Mouse (Mus musculus): Measurements from ENCODE around the gene Acap1. TPM values are rescaled to one million over a fixed set of nuclear protein-coding genes. Genes with fewer than 3 reads are reported as not detected.

Gene Acap1
- polyA plus RNA-seq, 1 experiment from 2014 or later = 150 TPM

DNA sequence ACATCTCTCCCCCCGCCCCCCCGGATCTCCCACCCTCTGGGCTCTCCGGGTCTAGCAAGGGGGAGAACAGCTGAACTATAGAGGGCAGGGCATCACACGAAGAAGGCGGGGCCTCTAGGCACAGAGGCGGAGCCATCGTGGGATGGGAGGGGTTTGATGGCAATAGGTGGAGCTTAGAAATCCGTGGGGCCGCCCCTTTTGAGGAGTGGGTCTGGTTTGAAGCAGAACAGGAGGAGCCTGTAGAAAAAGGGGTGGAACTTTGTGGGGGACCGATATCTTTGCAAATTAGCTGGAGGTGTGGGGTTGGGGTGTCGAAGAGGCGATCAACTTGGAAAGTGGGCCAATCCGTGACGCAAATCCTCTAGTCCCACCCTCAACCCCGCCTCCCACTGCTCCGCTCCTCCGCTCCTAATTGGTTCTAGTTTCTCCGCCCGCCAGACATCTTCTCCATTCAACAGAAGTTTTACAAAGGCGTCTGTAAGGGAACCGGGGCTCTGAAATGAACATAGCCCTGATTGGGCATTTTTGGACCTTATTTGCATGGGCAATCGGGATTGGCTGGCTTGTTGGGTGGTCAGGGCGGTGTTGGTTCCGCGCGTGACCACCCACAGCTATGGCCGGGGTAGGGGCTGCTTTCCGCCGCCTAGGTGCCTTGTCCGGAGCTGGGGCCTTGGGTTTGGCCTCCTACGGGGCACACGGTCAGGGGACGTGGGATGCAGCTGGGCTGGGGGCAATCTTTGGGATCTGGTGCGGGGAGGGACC is 57.2 kb downstream of the Acap1 start, which contains the start of gene Tmem256:
Gene Tmem256 (plus strand): TSS at position 563 of the 762 bp plus-strand sequence.
- DNase-seq (ENCODE audit: low spot score) = peak; percentile 96

DNA sequence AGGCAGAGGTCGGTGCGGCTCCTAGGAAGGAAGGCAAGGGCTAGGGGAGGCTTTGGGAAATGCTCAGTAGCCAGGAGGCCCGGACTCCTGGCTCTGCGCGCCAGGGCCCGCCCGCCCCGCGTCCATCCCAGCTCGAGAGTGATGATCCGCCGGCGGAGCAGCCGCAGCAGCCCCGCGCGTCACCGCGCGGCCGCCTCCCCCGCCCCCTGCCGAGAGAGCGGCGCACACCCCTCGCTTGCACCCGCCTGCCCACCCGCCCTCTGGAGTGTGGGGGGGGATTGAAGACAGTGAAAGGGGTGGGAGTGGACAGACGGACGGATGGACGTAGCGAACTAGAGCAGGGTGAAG is 57.8 kb downstream of the Acap1 start, which contains the start of gene Nlgn2:
Gene Nlgn2 (minus strand): TSS at position 181 of the 348 bp plus-strand sequence.
- no peak for DNase-seq (ENCODE audit: low spot score)

DNA sequence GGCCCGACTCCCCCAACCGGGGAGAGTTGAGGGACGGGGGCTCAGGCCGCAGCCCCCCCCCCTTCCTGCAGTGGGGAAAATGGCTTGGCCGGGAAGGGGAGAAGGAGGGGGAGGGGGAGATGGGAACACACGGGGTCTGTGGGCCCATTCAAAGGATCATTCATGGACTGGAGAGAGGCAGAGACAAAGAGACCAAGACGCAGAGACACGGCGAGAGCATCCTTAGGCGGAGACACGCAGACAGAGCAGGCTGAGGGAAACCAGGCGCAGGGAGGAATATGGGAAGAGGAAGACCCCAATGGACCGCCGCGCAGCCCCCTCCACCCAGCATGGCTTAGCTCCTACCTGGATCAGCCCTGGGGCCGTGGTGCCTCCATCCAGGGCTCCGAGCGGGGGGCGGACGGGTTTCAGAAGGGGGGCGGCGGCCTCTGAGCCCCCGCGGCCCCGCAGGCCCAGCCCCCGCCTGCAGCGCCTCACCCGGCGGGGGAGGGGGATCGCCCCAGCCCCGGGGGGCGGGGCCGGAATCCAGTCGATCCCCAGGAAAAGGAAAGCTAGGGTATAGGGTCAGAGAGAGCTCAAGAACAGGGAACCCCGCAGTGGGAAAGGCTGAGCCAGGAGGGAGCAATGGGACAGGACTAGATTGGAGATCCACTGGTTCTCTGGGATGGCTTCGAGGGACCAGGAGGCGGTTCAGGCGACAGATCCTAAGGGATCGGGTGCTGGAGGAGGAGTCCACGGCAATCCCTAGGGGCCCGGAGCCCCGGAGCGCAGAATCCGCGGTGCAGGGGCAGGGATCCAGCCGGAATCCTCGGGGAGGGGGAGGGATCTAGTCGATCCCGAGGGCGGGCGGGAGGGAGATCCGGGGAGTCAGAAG is 58.4 kb downstream of the Acap1 start:
- no peak for DNase-seq (ENCODE audit: low spot score)

DNA sequence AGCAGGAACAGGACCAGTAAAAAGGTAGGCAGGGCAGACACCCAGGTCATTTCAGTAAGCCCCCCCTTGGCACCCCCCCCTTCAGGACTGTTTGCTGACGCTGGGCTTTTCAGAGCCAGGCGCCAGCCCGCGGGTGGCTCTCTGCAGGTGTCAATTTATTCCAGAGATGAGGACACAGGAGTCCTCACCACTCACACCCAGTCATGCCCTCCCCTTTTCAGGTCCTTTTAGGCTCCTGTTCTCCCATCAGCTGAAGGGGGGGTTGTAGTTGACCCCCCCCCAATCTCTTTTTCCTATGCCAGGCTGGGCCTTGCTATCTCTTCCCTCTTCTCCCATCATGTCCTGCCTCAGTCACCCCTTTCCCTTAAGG is 59.4 kb downstream of the Acap1 start:
- no peak for DNase-seq (ENCODE audit: low spot score)

DNA sequence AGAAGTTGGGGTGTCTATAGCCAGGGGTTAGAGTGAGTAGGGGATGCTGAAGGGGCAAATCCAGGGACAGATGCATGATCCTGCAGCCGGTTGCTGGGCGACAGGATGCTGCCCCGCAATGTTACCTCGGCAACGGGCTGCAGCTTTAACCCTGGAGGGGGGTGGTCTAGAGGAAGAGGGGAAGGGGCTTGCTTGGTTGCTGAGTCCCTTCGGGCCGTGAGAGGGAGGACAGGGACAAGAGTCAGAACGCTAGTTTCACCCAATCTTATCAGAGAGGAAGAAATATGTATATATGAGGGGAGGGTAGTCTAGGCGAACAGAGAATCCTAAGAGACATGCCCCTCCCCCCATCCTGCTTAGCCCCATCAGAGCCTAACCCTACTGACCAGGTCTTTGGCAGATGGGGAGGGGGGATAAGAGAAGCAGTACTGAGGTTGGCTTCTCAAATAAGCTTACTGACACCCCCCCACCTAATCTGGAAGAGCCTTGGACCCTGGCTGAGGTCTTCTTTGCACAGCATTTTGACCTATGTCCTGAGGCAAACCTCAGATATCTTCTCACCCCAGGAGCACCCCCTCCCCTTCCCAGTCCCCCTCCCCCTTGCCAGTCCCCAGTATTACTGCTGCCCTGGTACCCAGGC is 59.9 kb downstream of the Acap1 start:
- no peak for DNase-seq (ENCODE audit: low spot score)

DNA sequence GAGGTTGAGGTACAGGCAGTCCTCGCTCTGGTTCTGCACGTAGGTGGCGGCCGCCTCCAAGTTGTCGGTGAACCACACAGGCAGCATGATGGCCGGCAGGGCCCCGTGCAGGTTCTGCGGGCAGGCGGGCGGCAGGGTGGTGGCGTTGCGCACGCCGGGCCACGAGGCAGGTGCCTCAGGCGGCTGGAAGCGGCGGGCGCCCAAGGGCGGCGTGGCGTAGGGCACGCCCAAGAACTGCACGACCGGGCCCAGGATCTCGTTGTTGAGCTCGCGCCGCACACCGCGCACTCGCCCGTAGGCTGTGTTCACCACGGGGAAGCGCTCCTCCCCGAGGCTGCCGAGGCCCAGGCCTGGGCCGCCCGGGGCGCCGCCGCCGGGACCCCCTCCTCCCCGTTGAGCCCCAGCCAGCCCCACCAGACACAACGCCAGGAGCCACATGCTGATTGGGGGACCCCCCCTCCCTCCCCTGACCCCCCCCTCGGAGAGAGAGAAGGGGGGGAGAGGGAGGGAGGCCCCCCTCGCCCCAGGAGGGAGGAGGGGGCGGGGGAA is 61.3 kb downstream of the Acap1 start:
- DNase-seq (ENCODE audit: low spot score) = peak; percentile 65

DNA sequence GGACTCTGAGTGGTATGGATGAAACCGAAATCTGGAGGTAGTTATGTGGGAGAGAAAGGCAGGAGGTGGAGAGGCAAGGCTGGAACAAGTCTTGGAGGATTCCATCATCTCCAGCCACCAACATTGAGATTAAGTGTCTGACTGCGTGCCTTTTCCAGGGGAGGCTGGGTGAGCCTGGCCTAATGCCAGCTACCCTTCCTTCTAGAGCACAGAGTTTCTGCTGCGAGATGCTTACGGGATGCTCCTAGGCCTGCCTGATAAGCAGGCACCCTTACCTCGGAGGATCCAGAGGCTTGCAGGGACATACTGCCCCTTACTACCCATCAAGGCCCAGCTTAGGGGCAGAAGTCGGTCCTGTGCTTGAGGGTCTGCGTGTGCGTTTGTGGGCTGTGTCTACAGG is 61.8 kb downstream of the Acap1 start:
- DNase-seq (ENCODE audit: low spot score) = no peak

Small RNA genes lying within 50 kb of the gene (microRNA-seq; reads per million reads assigned to microRNA genes)
- not detected for gene Mir6924 (ENCODE audit: borderline number of aligned reads)

Other genes with a start within 250 kb of the Acap1 start
- gene Sox15, start 240.2 kb downstream of the Acap1 start, polyA plus RNA-seq (2015; fragmentation: Nextera tagmentation; extraction: Ambion mirVana) = 0.15 and 0.22 TPM in 2 replicates
- 71.1 and 75.2 TPM in 2 replicates for gene Mpdu1, start 232.9 kb downstream of the Acap1 start, polyA plus RNA-seq (2015; fragmentation: Nextera tagmentation; extraction: Ambion mirVana)
- 32.5 and 33.3 TPM in 2 replicates for gene Cd68, start 229.4 kb downstream of the Acap1 start, polyA plus RNA-seq (2015; fragmentation: Nextera tagmentation; extraction: Ambion mirVana)
- 560 and 602 TPM in 2 replicates for gene Eif4a1, start 223.1 kb downstream of the Acap1 start, polyA plus RNA-seq (2015; fragmentation: Nextera tagmentation; extraction: Ambion mirVana)
- 60.2 and 69.1 TPM in 2 replicates for gene Senp3, start 213.5 kb downstream of the Acap1 start, polyA plus RNA-seq (2015; fragmentation: Nextera tagmentation; extraction: Ambion mirVana)
- gene Tnfsf13, start 209.8 kb downstream of the Acap1 start, polyA plus RNA-seq (2015; fragmentation: Nextera tagmentation; extraction: Ambion mirVana) = 0.31 and 0.49 TPM in 2 replicates
- 2.6 and 2.7 TPM in 2 replicates for gene Tnfsf12, start 199.7 kb downstream of the Acap1 start, polyA plus RNA-seq (2015; fragmentation: Nextera tagmentation; extraction: Ambion mirVana)
- gene Tnfsfm13, start 199.4 kb downstream of the Acap1 start, polyA plus RNA-seq (2015; fragmentation: Nextera tagmentation; extraction: Ambion mirVana) = 1.5 and 2.1 TPM in 2 replicates
- gene Polr2a, start 136.9 kb downstream of the Acap1 start, polyA plus RNA-seq (2015; fragmentation: Nextera tagmentation; extraction: Ambion mirVana) = 20.6 and 22.4 TPM in 2 replicates
- gene Slc35g3, start 133.6 kb downstream of the Acap1 start, polyA plus RNA-seq (2015; fragmentation: Nextera tagmentation; extraction: Ambion mirVana) = 0.14 TPM in 1 of 2 replicates, not detected in the other
- gene Zbtb4, start 129.6 kb downstream of the Acap1 start, polyA plus RNA-seq (2015; fragmentation: Nextera tagmentation; extraction: Ambion mirVana) = 2.5 and 2.6 TPM in 2 replicates
- 3.2 and 3.4 TPM in 2 replicates for gene Chrnb1, start 99.6 kb downstream of the Acap1 start, polyA plus RNA-seq (2015; fragmentation: Nextera tagmentation; extraction: Ambion mirVana)
- gene Fgf11, start 93.7 kb downstream of the Acap1 start, polyA plus RNA-seq (2015; fragmentation: Nextera tagmentation; extraction: Ambion mirVana) = 0.65 and 0.84 TPM in 2 replicates
- gene Tmem102, start 89.9 kb downstream of the Acap1 start, polyA plus RNA-seq (2015; fragmentation: Nextera tagmentation; extraction: Ambion mirVana) = 11.2 and 12.8 TPM in 2 replicates
- not detected in 2 replicates for gene Gm39566, start 80.2 kb downstream of the Acap1 start, polyA plus RNA-seq (2015; fragmentation: Nextera tagmentation; extraction: Ambion mirVana)
- not detected in 2 replicates for gene Spem2, start 77.1 kb downstream of the Acap1 start, polyA plus RNA-seq (2015; fragmentation: Nextera tagmentation; extraction: Ambion mirVana)
- not detected in 2 replicates for gene Spem1, start 73.4 kb downstream of the Acap1 start, polyA plus RNA-seq (2015; fragmentation: Nextera tagmentation; extraction: Ambion mirVana)
- gene Nlgn2, start 57.8 kb downstream of the Acap1 start, polyA plus RNA-seq (2015; fragmentation: Nextera tagmentation; extraction: Ambion mirVana) = 1.2 and 1.9 TPM in 2 replicates
- 325 and 342 TPM in 2 replicates for gene Tmem256, start 57.0 kb downstream of the Acap1 start, polyA plus RNA-seq (2015; fragmentation: Nextera tagmentation; extraction: Ambion mirVana)
- 68.4 and 70.4 TPM in 2 replicates for gene Plscr3, start 49.2 kb downstream of the Acap1 start, polyA plus RNA-seq (2015; fragmentation: Nextera tagmentation; extraction: Ambion mirVana)
- gene Tnk1, start 36.8 kb downstream of the Acap1 start, polyA plus RNA-seq (2015; fragmentation: Nextera tagmentation; extraction: Ambion mirVana) = 1.1 and 1.5 TPM in 2 replicates
- gene Tmem95, start 17.5 kb downstream of the Acap1 start, polyA plus RNA-seq (2015; fragmentation: Nextera tagmentation; extraction: Ambion mirVana) = not detected in 2 replicates
- gene Kctd11, start 14.1 kb downstream of the Acap1 start, polyA plus RNA-seq (2015; fragmentation: Nextera tagmentation; extraction: Ambion mirVana) = 1.7 and 2.3 TPM in 2 replicates
- 19.8 and 26.0 TPM in 2 replicates for gene 2810408A11Rik, start 5.4 kb upstream of the Acap1 start, polyA plus RNA-seq (2015; fragmentation: Nextera tagmentation; extraction: Ambion mirVana)
- gene Neurl4, start 5.5 kb upstream of the Acap1 start, polyA plus RNA-seq (2015; fragmentation: Nextera tagmentation; extraction: Ambion mirVana) = 6.2 and 7.5 TPM in 2 replicates
- 94.8 and 106 TPM in 2 replicates for gene Gps2, start 18.3 kb upstream of the Acap1 start, polyA plus RNA-seq (2015; fragmentation: Nextera tagmentation; extraction: Ambion mirVana)
- gene Eif5a, start 26.4 kb upstream of the Acap1 start, polyA plus RNA-seq (2015; fragmentation: Nextera tagmentation; extraction: Ambion mirVana) = 2,117 and 2,260 TPM in 2 replicates
- gene Ybx2, start 40.3 kb upstream of the Acap1 start, polyA plus RNA-seq (2015; fragmentation: Nextera tagmentation; extraction: Ambion mirVana) = 2.6 and 3.6 TPM in 2 replicates
- 11.7 and 11.9 TPM in 2 replicates for gene Slc2a4, start 52.6 kb upstream of the Acap1 start, polyA plus RNA-seq (2015; fragmentation: Nextera tagmentation; extraction: Ambion mirVana)
- 14.4 and 14.8 TPM in 2 replicates for gene Cldn7, start 69.2 kb upstream of the Acap1 start, polyA plus RNA-seq (2015; fragmentation: Nextera tagmentation; extraction: Ambion mirVana)
- 24.1 and 25.6 TPM in 2 replicates for gene Ctdnep1, start 85.6 kb upstream of the Acap1 start, polyA plus RNA-seq (2015; fragmentation: Nextera tagmentation; extraction: Ambion mirVana)
- 92.6 and 98.6 TPM in 2 replicates for gene Elp5, start 87.0 kb upstream of the Acap1 start, polyA plus RNA-seq (2015; fragmentation: Nextera tagmentation; extraction: Ambion mirVana)
- gene Gabarap, start 95.6 kb upstream of the Acap1 start, polyA plus RNA-seq (2015; fragmentation: Nextera tagmentation; extraction: Ambion mirVana) = 400 and 425 TPM in 2 replicates
- gene Phf23, start 100.2 kb upstream of the Acap1 start, polyA plus RNA-seq (2015; fragmentation: Nextera tagmentation; extraction: Ambion mirVana) = 52.2 and 61.3 TPM in 2 replicates
- 20.6 and 21.0 TPM in 2 replicates for gene Dvl2, start 105.1 kb upstream of the Acap1 start, polyA plus RNA-seq (2015; fragmentation: Nextera tagmentation; extraction: Ambion mirVana)
- gene Acadvl, start 119.9 kb upstream of the Acap1 start, polyA plus RNA-seq (2015; fragmentation: Nextera tagmentation; extraction: Ambion mirVana) = 105 and 107 TPM in 2 replicates
- 3.8 and 6.6 TPM in 2 replicates for gene Dlg4, start 121.4 kb upstream of the Acap1 start, polyA plus RNA-seq (2015; fragmentation: Nextera tagmentation; extraction: Ambion mirVana)
- 0.31 and 0.49 TPM in 2 replicates for gene Asgr1, start 158.5 kb upstream of the Acap1 start, polyA plus RNA-seq (2015; fragmentation: Nextera tagmentation; extraction: Ambion mirVana)
- 0.26 and 0.42 TPM in 2 replicates for gene Asgr2, start 197.1 kb upstream of the Acap1 start, polyA plus RNA-seq (2015; fragmentation: Nextera tagmentation; extraction: Ambion mirVana)
- gene Mgl2, start 234.8 kb upstream of the Acap1 start, polyA plus RNA-seq (2015; fragmentation: Nextera tagmentation; extraction: Ambion mirVana) = 5.3 and 6.0 TPM in 2 replicates

All from thymus, postnatal 0 days (tissue).